Mouse (Mus musculus) spleen, postnatal 4 days (tissue): ENCODE measurements around the gene Opn4.

ENCODE experiments used
- DNase-seq, 2 experiments: peaks; one replicate each; pipeline ENCODE4 v3.0.0; 2022; ENCODE audit warnings: low spot score in 2 of 2

The Opn4 gene

GRCm38 (mm10) chr14:34562393-34562792 is 37.5 kb downstream of the Opn4 start:
- no peak for DNase-seq

- no peak for DNase-seq
These were observed 38.3 kb downstream of the Opn4 start for GRCm38 (mm10) chr14:34561647-34562046.

GRCm38 (mm10) chr14:34558947-34559346 is 41.0 kb downstream of the Opn4 start:
- no peak for DNase-seq

GRCm38 (mm10) chr14:34555211-34555610 is 44.7 kb downstream of the Opn4 start:
- no peak for DNase-seq

GRCm38 (mm10) chr14:34554047-34554446 is 45.9 kb downstream of the Opn4 start:
- no peak for DNase-seq

- DNase-seq: no peak
These were observed 46.5 kb downstream of the Opn4 start for GRCm38 (mm10) chr14:34553470-34553869.

GRCm38 (mm10) chr14:34552226-34552625 is 47.7 kb downstream of the Opn4 start:
- no peak for DNase-seq

GRCm38 (mm10) chr14:34549004-34549671 is 50.8 kb downstream of the Opn4 start:
- peak; percentile 46 to 83 for DNase-seq

- peak; percentile 10 to 58 for DNase-seq
These were observed 51.4 kb downstream of the Opn4 start for GRCm38 (mm10) chr14:34548391-34549001.

GRCm38 (mm10) chr14:34544545-34544944 is 55.4 kb downstream of the Opn4 start:
- no peak for DNase-seq

- DNase-seq: no peak
These were observed 55.9 kb downstream of the Opn4 start for GRCm38 (mm10) chr14:34544001-34544400.

GRCm38 (mm10) chr14:34543596-34543995 is 56.3 kb downstream of the Opn4 start:
- no peak for DNase-seq

GRCm38 (mm10) chr14:34541896-34542295 is 58.0 kb downstream of the Opn4 start:
- DNase-seq: no peak

GRCm38 (mm10) chr14:34540685-34541162 is 59.2 kb downstream of the Opn4 start:
- peak in 1 of 2 experiments; percentile 23 for DNase-seq
